Mouse (Mus musculus) testis, postnatal 10 days (tissue): Measurements from ENCODE around the gene Prkcg.
A peak's percentile ranks its signal among the peaks of the same experiment; 100 is the strongest.
"Not testable (repeated sequence)": the region's sequence is repeated elsewhere in the genome, so short reads cannot be mapped to it uniquely, and the experiment has no call there.

Experiments
- DNase-seq: peaks from one replicate; pipeline ENCODE4 v3.0.0; 2021; ENCODE audit warnings: low spot score

Prkcg gene

DNA sequence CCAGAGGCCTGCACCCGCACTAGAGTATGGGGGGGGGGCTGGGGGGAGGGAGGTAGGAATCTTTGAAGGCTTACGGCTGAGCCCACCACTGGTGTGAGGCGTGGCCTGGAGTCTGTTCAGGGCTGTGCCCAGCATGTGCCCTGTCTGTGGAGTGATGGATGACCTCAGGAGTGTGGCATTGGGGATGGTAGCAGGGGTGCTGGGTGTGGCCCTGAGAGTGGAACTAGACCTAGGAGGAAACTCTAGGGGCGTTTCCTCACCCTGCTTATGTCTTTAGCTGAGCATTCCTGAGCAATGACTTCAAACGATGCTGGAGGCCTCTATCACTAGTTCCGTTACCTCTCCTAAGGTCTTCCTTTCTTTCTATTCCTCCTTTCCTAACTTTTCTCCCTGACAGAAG, 2.2 kb downstream of the Prkcg start:
- DNase-seq, result no peak

DNA sequence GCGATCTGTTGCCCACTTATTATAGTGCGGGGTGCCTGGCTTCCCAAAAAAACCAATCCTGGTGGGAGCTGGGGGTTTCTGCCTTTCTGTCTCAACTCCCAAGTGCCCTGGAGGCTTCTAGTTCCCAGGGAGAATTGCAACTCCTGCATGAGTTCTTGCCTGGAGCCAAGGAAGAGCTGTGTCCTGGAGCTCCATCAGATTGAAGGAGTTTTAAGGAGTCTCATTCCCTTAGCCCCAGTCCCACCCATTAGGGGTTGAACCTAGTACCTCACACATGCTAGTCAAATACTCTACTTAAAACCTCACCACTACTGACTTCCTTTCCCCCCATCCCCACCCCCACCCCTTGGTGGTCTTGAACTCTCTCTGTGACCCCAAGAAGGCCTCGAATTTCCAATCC, 2.8 kb downstream of the Prkcg start:
- DNase-seq, result no peak

DNA sequence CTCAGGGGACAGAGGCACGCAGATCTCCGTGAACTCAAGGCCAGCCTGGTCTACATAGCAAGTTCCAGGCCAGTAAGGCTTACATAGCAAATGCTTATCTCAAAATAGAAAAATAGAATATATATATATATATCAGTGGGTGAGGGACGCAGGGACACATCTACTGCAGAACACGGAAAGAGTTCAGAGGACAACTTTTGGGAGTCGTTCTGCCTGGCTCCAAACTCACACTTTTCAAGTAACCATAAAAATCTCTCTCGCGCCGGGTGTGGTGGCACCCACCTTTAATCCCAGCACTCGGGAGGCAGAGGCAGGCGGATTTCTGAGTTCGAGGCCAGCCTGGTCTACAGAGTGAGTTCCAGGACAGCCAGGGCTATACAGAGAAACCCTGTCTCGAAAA, 3.3 kb downstream of the Prkcg start:
- not testable (repeated sequence) for DNase-seq

DNA sequence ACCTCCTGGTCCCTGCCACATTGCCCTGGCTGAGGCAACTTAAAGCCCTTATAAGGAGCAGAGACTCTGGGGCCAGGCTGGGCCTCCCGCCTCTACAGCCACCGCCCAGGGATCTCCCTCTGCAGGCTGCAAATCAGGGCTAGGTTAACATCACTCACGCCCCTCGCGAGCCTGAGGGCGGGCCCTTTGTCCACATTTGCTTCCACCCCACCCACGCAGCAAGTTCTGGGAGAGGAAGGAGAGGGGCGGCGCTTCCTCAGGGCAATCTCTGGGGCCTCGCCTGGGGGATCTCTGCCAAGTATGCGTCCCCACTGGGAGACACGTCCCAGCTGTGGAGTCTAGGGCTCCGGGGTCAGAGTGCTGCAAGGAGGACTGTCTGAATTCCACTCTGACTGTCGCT, 3.8 kb downstream of the Prkcg start:
- DNase-seq, result peak; percentile 91

DNA sequence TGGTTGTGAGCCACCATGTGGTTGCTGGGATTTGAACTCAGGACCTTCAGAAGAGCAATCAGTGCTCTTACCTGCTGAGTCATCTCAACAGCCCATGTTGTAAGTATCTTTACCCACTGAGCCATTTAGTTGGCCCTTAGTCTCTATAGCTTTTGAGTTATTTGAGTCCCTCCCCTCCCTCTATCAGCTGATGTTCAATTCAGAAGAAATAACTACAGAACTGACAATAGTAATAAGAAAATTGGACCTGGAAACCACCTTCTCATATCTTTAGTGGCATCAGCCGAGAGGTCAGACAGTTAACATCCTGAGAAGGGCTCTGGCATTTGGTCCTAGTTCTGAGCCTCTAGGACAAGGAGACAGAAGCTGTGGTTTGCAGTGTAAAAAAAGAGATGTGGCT, 5.8 kb downstream of the Prkcg start:
- no peak for DNase-seq

DNA sequence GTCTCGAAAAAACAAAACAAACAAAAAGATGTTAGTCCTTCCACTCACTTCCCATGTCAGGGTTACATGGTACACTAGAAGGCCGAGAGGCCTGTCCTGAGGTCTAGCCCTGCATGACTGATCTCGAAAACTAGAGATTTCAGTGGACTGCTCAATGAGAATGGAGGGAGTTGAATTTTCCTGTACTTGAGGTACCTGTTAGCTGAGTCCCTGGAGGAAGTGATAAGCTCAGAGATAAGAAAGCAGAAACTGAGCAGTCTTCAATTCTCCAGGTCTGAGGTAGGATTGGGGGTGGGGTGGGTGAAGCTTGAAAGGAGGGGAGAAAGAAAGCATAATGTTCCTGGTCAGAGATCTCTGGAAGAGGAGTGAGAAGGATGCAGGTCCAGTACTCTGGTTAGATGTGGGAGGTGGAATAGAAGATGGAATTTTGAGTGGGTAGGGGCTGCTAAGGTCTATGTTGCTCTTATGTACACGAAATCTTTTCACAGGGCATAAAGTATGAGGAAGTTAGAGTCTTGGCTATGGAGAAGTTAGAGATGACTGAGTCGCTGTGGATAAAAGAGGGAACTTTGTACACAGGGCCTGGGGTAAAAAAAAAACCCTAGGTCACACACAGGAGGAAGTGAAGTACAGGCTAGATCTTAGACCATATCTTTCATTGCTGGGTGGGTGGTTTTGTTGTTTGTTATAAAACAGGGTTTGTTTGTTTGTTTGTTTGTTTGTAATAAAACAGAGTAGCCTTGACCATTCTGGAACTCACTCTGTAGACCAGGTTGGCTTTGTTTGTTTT, 6.5 kb downstream of the Prkcg start:
- no peak for DNase-seq

DNA sequence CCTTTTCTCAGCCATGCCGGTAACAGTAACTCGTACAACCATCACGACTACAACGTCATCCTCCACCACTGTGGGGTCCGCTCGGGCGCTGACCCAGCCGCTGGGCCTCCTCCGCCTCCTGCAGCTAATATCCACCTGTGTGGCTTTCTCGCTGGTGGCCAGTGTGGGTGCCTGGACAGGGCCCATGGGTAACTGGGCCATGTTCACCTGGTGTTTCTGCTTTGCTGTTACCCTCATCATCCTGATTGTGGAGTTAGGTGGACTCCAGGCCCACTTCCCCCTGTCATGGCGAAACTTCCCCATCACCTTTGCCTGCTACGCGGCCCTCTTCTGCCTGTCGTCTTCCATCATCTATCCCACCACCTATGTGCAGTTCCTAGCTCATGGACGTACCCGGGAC, 7.7 kb downstream of the Prkcg start:
- no peak for DNase-seq

DNA sequence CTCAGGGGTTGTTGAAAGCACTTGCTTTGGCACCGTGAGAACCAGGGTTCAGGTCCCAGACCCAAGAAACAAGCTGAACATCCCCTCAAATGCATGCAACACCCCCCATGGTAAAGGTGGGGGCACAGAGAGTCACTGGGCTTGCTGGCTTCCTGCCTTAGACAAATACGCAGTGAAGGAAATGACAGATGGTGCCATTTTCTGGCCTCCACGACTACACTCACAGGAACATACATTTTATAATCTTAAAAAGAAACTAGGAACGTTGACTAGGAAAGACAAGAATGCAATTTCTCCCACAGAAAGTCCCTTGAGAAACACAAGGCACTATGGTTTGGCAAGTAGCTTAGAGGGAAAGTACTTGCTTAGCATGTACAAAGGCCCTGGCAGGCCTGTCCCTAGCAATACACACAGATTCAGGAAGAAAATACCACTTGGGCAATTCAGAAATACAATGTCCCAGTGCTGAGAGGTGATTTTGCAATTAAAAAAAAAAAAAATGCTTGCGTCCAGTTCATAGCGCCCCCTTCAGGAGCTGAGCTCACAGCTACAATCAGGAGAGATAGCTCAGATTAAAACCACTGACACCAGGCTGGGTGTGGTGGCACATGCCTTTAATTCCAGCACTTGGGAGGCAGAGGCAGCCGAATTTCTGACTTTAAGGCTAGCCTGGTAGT, 11.1 kb downstream of the Prkcg start:
- no peak for DNase-seq

DNA sequence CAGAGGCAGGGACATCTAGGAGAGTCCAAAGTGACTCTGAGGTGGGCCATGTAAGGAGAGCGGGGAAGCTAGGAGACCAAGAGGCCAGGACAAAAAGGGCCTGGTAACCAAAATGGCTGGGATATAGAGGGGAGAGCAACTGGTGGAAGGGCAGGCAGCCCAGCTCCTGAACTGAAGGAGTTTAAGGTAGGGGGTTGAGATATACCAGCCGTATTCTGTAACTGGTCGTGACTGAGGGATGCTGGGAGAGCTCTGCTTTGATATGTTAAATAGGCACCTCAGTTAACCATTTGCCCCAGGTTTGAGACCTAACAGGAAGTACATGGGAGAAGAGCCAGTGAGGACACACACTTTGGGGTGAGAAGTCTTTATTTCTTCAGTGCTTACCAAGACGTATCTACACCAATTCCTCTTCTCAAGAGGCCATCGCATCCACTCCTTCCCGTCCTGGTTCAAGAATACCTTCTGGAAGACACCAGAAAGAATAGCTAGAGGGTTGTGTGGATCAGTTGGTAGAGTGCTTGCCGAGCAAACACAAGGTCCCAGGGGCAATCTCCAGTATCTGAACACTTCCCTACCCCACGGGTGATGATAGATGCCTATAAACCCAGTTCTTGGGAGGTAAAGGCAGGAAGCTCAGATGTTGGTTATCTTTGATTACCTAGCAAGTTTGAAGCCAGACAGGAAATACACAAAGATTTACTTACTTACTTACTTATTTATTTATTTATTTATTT, 12.1 kb downstream of the Prkcg start:
- DNase-seq, result no peak

DNA sequence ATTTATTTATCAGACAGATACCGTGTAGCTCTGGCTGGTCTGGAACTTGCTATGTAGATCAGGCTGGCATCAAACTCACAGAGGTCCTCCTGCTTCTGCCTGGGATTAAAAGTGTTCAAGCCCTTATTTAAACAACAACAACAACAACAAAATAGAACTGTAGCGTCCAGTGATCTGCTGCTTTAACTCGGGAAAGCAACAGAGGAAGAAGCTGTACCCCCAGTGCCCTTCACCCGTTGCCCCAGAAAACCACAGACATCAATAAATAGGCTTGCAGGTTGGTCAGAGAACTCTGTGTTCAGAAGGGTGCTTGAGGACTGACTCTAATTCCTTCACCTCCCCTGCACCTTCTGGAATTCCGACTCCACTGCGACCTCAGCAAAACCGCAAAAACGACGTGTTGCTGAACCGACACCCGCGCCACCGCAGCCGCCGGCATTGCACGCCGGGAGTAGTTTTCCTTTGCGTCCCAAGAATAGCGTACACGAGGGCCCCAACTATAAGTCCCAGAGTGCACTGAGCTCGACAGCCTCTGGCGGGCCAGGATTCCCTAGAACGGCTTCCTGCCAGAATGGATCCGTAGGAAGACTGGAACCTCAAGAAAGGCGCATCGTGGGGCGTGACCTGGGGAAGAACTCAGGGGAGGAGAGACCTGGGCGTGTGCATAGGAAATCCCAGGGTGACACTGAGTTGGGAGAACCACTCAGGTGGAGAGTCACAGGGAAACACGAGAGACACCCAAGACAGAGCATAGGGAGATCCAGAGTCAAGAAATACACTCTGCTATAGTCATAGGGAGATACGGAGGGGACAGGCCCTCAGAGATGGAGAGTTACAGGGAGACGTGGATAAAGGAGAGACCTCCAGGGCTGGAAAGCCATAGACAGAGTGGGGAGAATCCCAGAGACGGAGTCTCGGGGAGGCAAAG, 12.9 kb downstream of the Prkcg start:
- DNase-seq, result no peak

DNA sequence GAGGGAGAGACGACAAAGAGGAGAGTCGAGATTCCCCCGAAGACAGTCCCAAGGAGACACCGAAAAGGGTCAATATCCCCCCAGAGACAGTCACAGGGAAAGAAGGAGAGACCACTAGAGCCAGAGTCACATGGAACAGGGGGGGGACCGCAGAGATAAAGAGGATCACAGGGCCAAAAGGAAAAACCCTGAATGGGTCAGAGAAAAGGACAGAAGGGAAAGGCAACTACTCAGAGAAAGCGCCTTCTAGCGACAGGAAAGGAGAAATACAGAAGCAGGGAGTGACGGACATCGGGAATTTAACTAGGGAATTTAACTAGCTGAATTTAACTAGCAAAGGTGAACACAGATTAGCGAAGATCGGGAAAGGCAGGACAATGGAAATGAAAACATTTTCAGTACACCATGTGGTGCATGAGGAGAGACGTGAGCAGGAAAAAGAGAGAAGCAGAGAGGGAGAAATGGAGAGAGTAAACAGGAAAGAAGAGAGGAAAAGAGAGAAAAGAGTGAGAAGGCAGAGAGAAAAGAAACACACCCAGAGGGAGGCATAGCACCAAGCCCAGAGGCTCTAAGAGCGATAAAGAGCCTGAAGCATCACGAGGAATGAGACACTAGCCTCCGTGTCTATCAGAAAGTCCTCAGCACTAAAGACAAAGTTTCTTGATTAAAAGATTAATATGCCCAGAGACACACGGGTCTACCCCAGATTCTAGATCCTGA, 13.7 kb downstream of the Prkcg start:
- no peak for DNase-seq

DNA sequence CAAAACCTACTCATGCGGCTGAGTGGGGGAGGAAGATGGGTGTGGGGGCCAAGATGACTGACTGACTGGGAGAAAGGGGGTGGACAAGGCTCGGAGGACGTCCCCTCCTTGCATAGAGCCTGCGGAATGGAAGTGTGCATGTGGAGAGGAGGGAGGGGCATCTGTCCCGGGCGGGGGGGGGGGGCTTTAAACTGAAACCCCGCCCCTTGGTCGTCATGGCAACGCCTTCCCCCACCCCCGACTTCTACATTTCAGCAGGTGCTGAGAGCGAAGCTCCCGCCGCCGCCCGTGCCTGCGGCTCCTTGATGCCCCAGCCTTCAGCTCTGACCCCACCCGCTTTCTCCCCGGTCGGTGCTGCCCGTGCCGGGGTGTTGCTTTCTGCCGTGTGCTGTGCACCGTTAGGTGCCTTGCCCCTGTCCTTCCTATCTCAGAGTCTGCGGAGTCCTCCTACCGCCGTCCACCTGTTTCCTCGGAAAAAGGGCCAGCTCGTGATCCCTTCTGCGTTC, 14.3 kb downstream of the Prkcg start:
- DNase-seq, result peak; percentile 75

DNA sequence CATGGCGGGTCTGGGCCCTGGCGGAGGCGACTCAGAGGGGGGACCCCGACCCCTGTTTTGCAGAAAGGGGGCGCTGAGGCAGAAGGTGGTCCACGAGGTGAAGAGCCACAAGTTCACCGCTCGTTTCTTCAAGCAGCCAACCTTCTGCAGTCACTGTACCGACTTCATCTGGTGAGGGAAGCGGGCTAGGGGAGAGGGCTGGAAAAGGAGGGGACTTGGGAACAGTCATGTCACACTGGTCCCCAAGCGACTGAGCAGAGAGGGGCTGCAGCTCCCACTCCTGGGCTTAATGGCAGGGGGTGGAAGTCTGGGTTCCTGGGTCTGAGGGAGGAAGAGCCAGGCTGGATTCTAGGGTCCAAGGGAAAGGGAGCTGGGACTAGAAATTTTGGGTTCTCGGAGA, 14.8 kb downstream of the Prkcg start:
- DNase-seq, result no peak

DNA sequence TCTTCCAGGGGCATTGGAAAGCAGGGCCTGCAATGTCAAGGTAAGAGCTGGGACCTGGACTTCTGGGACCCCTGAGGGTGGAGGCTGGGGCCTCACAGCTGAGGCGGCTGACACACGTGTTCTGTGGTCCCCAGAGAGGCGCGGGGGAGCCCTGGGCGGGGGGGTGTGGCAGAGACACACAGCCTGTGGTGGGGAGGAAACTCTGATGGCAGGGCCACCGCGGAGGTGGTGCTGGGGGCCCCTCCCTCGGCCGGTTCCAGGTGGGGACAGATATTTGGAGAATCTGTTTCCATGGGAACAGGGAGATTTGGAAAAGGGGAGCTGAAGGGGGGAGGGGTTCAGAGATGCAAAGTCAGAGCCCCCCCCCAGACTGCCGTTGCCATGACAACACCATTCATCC, 15.3 kb downstream of the Prkcg start:
- DNase-seq, result no peak

DNA sequence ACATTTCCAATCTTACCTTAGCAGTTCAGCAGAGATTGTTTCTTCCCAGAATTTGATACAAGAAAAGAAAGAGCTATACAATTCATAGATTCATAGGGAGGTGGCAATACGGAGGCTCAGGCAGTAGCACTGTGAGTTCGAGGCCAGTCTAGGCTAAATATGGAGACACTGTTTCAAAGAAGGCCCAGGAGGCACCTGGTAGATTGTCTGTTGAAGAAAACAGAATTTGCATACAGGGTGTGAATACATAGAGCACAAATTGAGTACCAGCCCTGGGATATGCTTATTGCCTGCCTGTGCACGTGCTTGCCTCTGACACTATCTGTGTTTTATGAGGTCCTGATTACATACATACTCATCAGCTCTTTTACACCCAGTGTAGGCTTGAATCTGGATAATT, 17.4 kb downstream of the Prkcg start:
- no peak for DNase-seq

DNA sequence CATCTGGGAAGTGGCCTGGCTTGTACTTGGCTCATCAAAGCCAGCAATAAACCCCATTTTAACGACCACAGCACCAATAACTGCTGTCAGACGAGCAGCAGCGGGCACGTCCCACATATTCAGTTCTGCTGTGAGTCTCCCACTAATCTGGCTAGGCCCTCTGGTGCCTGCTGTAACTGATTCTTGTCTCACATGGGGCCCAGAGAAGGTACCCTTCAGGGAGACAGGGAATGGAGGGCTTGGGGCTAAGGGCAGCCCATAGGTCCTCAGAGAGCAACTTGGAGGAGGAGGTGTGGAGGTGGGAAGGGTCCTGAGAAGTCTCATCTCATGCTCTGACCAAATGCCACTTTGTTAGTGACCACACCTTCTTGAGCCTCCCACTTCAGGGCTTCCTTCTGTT, 19.7 kb downstream of the Prkcg start:
- DNase-seq, result no peak

DNA sequence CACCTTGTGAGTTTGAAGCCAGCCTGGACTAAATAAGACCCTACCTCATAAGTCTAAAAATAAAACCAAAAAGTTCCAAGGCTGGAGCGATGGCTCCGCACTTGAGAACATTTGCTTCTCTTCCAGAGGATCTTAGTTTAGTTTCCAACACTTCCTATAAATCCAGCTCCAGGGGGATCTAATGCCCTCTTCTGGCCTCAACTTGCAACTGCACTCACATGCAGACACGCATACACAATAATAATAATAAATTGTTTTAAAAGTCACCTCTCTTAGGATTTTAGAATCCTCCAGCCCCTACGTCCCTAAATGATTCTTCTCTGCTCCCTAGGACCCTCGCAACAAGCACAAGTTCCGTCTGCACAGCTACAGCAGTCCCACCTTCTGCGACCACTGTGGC, 21.3 kb downstream of the Prkcg start:
- no peak for DNase-seq

DNA sequence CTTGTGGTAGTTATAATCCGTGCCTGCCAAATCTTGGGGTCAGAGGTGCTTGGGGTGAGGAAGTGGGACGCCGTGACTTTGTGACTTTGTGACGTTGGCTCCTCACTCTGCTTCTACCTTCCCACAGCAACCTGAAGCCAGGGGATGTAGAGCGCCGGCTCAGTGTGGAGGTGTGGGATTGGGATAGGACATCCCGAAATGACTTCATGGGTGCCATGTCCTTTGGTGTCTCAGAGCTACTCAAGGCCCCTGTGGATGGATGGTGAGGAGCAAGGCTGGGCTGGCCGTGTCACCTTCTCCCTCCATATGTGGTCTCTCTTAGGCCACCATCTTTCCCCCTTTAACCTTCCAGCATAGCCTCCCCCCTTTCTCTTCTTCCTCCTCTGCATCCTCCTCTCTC, 24.6 kb downstream of the Prkcg start:
- DNase-seq, result no peak

DNA sequence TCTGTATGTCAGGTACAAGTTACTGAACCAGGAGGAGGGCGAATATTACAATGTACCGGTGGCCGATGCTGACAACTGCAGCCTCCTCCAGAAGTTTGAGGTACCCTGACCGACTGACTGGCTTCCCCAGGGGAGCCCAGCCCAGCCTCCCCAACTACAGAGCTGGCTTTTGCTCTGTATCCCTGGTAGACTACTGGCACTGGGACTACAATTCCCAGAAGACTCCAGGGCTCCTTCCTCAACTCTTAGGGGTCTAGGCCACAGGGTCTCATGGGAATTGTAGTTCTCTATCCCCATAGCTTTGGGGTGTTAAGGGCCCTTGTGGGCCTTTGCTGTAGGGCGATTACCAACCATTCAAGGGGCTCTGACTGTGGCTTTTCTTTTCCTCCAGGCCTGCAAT, 25.1 kb downstream of the Prkcg start:
- no peak for DNase-seq

DNA sequence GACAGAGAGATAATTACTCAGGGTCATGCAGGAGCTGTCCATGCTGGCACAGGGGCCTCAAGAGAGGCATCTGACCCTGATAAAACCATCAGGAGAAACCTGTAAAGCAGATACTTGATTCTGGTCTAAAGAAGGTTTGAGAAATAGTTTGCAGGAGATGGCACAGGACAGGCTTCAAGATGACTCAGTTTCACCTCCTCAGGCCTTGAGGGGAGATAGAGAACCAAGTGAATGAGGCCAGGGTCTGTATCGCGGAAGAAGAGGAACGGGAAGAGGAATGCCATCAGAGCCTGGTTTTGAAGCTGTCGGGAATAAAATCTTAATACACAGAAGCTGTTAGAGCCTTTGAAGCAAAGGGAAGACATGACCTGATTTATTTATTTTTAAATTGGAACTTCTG, 28.7 kb downstream of the Prkcg start:
- no peak for DNase-seq

DNA sequence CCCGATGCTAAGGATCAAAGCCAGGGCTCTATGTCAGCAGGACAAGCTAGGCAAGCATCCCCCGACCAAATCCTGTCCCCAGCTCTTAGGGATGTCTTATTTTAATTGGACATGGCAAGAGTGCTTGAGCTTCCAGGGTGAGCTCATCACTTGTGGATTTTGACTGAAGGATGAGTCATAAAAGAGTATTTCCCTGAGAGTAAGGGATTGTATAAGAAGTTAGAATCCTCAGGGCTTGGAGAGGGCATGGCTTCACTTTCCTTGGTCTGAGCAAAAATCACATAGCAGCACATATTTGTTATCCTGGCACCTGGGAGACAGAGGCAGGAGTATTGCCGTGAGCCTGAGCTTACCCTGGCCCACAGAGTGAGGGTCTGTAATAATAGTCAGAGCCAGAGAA, 31.9 kb downstream of the Prkcg start:
- no peak for DNase-seq
